Comparison of ENCODE assay signal across 8 mouse cellular contexts in the genomic region with DNA sequence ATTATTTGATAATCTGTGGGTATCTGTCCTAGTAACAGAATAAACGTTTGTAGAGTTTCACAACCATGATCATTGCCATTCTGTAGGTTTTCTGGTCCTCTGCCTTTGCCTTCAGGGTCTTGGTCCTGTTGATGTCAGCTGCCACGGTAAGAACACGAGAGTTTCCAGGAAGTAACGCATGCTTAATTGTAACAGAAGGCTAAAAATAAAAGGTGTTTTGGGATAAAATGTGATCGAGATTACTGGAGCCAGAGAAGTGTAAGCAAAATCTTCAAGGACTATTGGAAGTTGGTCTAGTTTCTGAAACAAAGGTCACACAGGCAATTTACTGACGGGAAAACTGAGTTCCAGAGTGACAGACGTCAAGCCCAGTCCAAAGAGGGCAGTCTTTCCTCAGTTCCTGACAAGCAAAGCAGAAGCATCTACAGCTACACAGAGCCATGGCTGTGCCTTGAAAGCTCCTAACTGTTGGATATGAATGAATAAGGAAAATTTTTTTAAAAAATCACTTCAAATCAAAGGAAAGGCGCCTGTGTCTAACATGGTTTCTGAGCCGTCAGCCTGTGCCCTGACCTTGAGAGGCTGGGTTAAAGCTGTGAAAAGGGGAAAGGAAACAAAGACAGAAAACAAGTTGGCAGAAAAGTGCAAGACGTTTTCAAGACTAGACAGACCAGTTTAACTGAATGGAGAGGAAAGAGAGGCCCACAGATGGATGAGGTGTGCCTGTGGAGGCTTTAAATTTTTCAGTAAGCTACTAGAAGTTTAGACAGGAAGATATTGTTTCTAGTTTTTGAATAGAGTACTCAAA. TPM values are rescaled to one million over a fixed set of nuclear protein-coding genes. Genes with fewer than 3 reads are reported as not detected.
DNase-seq lines count a peak whose midpoint lies in the region; ATAC-seq and TF ChIP-seq lines count a peak whose summit lies in the region.
"Had no signal": no experiment of that assay in that cellular context is flagged by ENCODE, and none has a peak within 500 bp of the region (broad histone marks: within the 10 kb centered on the region; RNA-seq: fewer than 3 reads in every experiment).

No protein-coding gene starts in this region.

- H3K4me1 ChIP-seq in midbrain, embryonic 14.5 days (ENCODE audit: control insufficient read depth, insufficient read depth, low read length): no peaks in the 10 kb centered on the region
- no peaks in the 10 kb centered on the region for H3K4me1 ChIP-seq in midbrain, embryonic 13.5 days (replicated peaks)
- H3K4me1 ChIP-seq in megakaryocyte, embryonic 14.5 days: peaks cover 57% of the 10 kb centered on the region
- no peaks in the 10 kb centered on the region for H3K4me1 ChIP-seq in hindbrain, embryonic 14.5 days (replicated peaks; ENCODE audit: control insufficient read depth, insufficient read depth, low read length)

- 57% methylated on average over 10 of the region's 10 CpGs for WGBS in midbrain, embryonic 14.5 days
- WGBS in midbrain, embryonic 13.5 days: 54% methylated on average over 10 of the region's 10 CpGs
- 55% methylated on average over 10 of the region's 10 CpGs for WGBS in hindbrain, embryonic 14.5 days

- no peak for TF ChIP-seq POLR2A in brain, embryonic 14.5 days (IDR thresholded peaks at IDR 0.05; ENCODE audit: borderline replicate concordance, extremely low read depth, insufficient read depth, insufficient read length, poor library complexity, severe bottlenecking)

- H3K27ac ChIP-seq in midbrain, embryonic 14.5 days (replicated peaks; ENCODE audit: low read depth, low read length): no peak overlapping the region
- H3K27ac ChIP-seq in midbrain, embryonic 13.5 days: no peak overlapping the region
- no peak overlapping the region for H3K27ac ChIP-seq in hindbrain, embryonic 14.5 days

- H3K36me3 ChIP-seq in midbrain, embryonic 14.5 days (ENCODE audit: control insufficient read depth, insufficient read depth, low read length): no peaks in the 10 kb centered on the region
- H3K36me3 ChIP-seq in midbrain, embryonic 13.5 days: no peaks in the 10 kb centered on the region
- peaks cover 2% of the 10 kb centered on the region for H3K36me3 ChIP-seq in megakaryocyte, embryonic 14.5 days (replicated peaks; ENCODE audit: low read length)
- no peaks in the 10 kb centered on the region for H3K36me3 ChIP-seq in hindbrain, embryonic 14.5 days (replicated peaks; ENCODE audit: control insufficient read depth, insufficient read depth)

- no peak overlapping the region for H3K9ac ChIP-seq in midbrain, embryonic 14.5 days (replicated peaks; ENCODE audit: low read length)
- no peak overlapping the region for H3K9ac ChIP-seq in midbrain, embryonic 13.5 days (replicated peaks)
- no peak overlapping the region for H3K9ac ChIP-seq in hindbrain, embryonic 14.5 days

- no peaks in the 10 kb centered on the region for H3K9me3 ChIP-seq in midbrain, embryonic 14.5 days (ENCODE audit: control insufficient read depth, low read length)
- no peaks in the 10 kb centered on the region for H3K9me3 ChIP-seq in midbrain, embryonic 13.5 days
- 0 out of 2 replicates have a peak, but pooled peaks cover 3% of the 10 kb centered on the region for H3K9me3 ChIP-seq in megakaryocyte, embryonic 14.5 days
- H3K9me3 ChIP-seq in hindbrain, embryonic 14.5 days (ENCODE audit: control insufficient read depth, low read length): no peaks in the 10 kb centered on the region

- peak; percentile 16; the same call in 1 of the 2 replicates for TF ChIP-seq CTCF in brain, embryonic 14.5 days (IDR thresholded peaks at IDR 0.05; ENCODE audit: borderline replicate concordance, extremely low read depth, insufficient read depth, insufficient read length)

- H3K4me2 ChIP-seq in midbrain, embryonic 14.5 days (ENCODE audit: low read length): no peak overlapping the region
- H3K4me2 ChIP-seq in midbrain, embryonic 13.5 days (replicated peaks): no peak overlapping the region
- no peak overlapping the region for H3K4me2 ChIP-seq in hindbrain, embryonic 14.5 days (replicated peaks)

- H3K4me3 ChIP-seq in midbrain, embryonic 14.5 days (replicated peaks; ENCODE audit: low read depth, low read length): no peak overlapping the region
- no peak overlapping the region for H3K4me3 ChIP-seq in midbrain, embryonic 13.5 days (replicated peaks)
- peak overlapping the region; percentile 51 for H3K4me3 ChIP-seq in megakaryocyte, embryonic 14.5 days (replicated peaks)
- no peak overlapping the region for H3K4me3 ChIP-seq in hindbrain, embryonic 14.5 days (replicated peaks; ENCODE audit: low read length)
- H3K4me3 ChIP-seq: myocyte had no signal

- no peak for ATAC-seq in midbrain, embryonic 14.5 days (ENCODE audit: low FRiP score, low TSS enrichment)
- ATAC-seq in midbrain, embryonic 13.5 days: no peak
- no peak for ATAC-seq in hindbrain, embryonic 14.5 days (ENCODE audit: low FRiP score)

- peak; percentile 13 for DNase-seq in midbrain, embryonic 14.5 days
- peak; percentile 22 for DNase-seq in brain, embryonic 14.5 days (ENCODE audit: low read depth)
- DNase-seq in kidney, adult 8-10 months: peak; percentile 41 to 42
- no peak for DNase-seq in hindbrain, embryonic 14.5 days (ENCODE audit: low spot score)
- DNase-seq in neural tube, embryonic 10.5 days (ENCODE audit: extremely low spot score, low spot score): no peak

- H3K27me3 ChIP-seq in midbrain, embryonic 14.5 days (ENCODE audit: control insufficient read depth, insufficient read depth, low read length): no peaks in the 10 kb centered on the region
- H3K27me3 ChIP-seq in midbrain, embryonic 13.5 days: no peaks in the 10 kb centered on the region
- H3K27me3 ChIP-seq in megakaryocyte, embryonic 14.5 days (replicated peaks): no peaks in the 10 kb centered on the region
- no peaks in the 10 kb centered on the region for H3K27me3 ChIP-seq in hindbrain, embryonic 14.5 days (ENCODE audit: control insufficient read depth, insufficient read depth, low read length)

RNA-seq across cellular contexts. Expression of a gene that starts 6.8 kb away (rescaled TPM):
- 42.0 and 59.1 TPM in 2 replicates for polyA plus RNA-seq in midbrain, embryonic 14.5 days (2014; fragmentation: Nextera tagmentation; extraction: Ambion mirVana)
- 68.5 and 69.9 TPM in 2 replicates for polyA plus RNA-seq in midbrain, embryonic 13.5 days (2015; fragmentation: Nextera tagmentation; extraction: Ambion mirVana)
- polyA plus RNA-seq in brain, embryonic 14.5 days (2012; rRNA removed): 42.4 and 56.3 TPM in 2 replicates
- 25.9 and 40.9 TPM in 2 replicates for polyA plus RNA-seq in megakaryocyte, embryonic 14.5 days (2012; ENCODE audit: insufficient read depth, low replicate concordance)
- 55.3 and 56.2 TPM in 2 replicates for polyA plus RNA-seq in hindbrain, embryonic 14.5 days (2014; fragmentation: Nextera tagmentation; extraction: Ambion mirVana)

RNA-seq across cellular contexts. Expression of a gene that starts 15.0 kb away (rescaled TPM):
- polyA plus RNA-seq in midbrain, embryonic 14.5 days (2014; fragmentation: Nextera tagmentation; extraction: Ambion mirVana): 23.0 and 25.6 TPM in 2 replicates
- 15.9 and 19.0 TPM in 2 replicates for polyA plus RNA-seq in midbrain, embryonic 13.5 days (2015; fragmentation: Nextera tagmentation; extraction: Ambion mirVana)
- polyA plus RNA-seq in brain, embryonic 14.5 days (2012; rRNA removed): 12.7 and 17.2 TPM in 2 replicates
- polyA plus RNA-seq in megakaryocyte, embryonic 14.5 days (2012; ENCODE audit: insufficient read depth, low replicate concordance): 7.9 and 16.7 TPM in 2 replicates
- 25.4 and 27.6 TPM in 2 replicates for polyA plus RNA-seq in hindbrain, embryonic 14.5 days (2014; fragmentation: Nextera tagmentation; extraction: Ambion mirVana)

RNA-seq across cellular contexts. Expression of a gene that starts 15.9 kb away (rescaled TPM):
- polyA plus RNA-seq in midbrain, embryonic 14.5 days (2014; fragmentation: Nextera tagmentation; extraction: Ambion mirVana): 0.41 and 0.77 TPM in 2 replicates
- 0.49 and 0.62 TPM in 2 replicates for polyA plus RNA-seq in midbrain, embryonic 13.5 days (2015; fragmentation: Nextera tagmentation; extraction: Ambion mirVana)
- 0.50 and 0.90 TPM in 2 replicates for polyA plus RNA-seq in brain, embryonic 14.5 days (2012; rRNA removed)
- polyA plus RNA-seq in megakaryocyte, embryonic 14.5 days (2012; ENCODE audit: insufficient read depth, low replicate concordance): 29.1 and 84.4 TPM in 2 replicates
- 1.0 TPM in 2 replicates for polyA plus RNA-seq in hindbrain, embryonic 14.5 days (2014; fragmentation: Nextera tagmentation; extraction: Ambion mirVana)

Comparison
In these comparisons a context has a peak if more than half of its experiments do, and no peak if none do; other contexts are left out.
1. DNase-seq: peak in midbrain, embryonic 14.5 days (single experiment), brain, embryonic 14.5 days (single experiment) and kidney, adult 8-10 months (2 of 2); none in hindbrain, embryonic 14.5 days (single experiment) and neural tube, embryonic 10.5 days (single experiment).
2. RNA of a gene that starts 15.9 kb away (polyA plus RNA-seq): 29.1 to 84.4 TPM in megakaryocyte, embryonic 14.5 days; 1.0 TPM in hindbrain, embryonic 14.5 days, 0.50 to 0.90 TPM in brain, embryonic 14.5 days, 0.49 to 0.62 TPM in midbrain, embryonic 13.5 days and 0.41 to 0.77 TPM in midbrain, embryonic 14.5 days; every median in the first group is over 10 times any median in the second.